Mouse (Mus musculus) bone marrow, adult 2 months (tissue): ENCODE results near the gene Tmsb15b1.

Experiments used
- CTCF ChIP-seq: fragments of 200-500 bp; IDR thresholded peaks from 2 replicates; pipeline ENCODE4 v1.5.1; 2011; ENCODE audit warnings: low read length, control low read depth; ENCODE audit not compliant: control insufficient read depth, insufficient read depth
- POLR2A ChIP-seq: fragments of 200-500 bp; IDR thresholded peaks from 2 replicates; pipeline ENCODE4 v1.6.1; 2011; ENCODE audit warnings: low read depth, mild to moderate bottlenecking, control low read depth, low read length, borderline replicate concordance; ENCODE audit not compliant: control insufficient read depth

DNA sequence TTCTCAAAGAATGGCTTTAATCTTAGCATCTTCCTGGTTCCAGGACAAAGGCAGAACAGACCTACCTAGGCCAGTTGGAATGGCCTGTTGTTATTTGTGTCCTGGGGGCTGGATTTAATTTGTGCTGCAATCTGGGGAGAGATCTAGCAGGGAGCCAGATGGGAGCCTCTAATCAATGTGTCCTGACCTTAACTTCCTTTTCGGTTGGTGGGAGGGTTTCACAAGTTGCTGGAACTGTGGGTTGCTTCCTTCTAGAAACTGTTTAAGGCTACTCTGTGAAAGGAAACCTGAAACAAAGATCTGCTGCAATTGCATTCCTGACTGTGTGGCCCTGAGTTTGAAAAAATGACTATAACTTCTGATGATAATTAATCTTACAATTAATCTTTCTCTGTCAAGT, 41.0 kb upstream of the Tmsb15b1 start:
- TF ChIP-seq CTCF = no peak
- no peak for TF ChIP-seq POLR2A
